Mouse (Mus musculus) liver, postnatal 0 days (tissue): ENCODE measurements around the gene Smyd3.

Source experiments
- CTCF ChIP-seq: sonication (generic); IDR thresholded peaks from 2 replicates; pipeline ENCODE4 v1.5.1; 2016; ENCODE audit warnings: antibody characterized with exemption, low read depth
- EP300 ChIP-seq: IDR thresholded peaks from 2 replicates; pipeline ENCODE4 v1.6.1; 2016; ENCODE audit warnings: antibody characterized with exemption, low read depth, mild to moderate bottlenecking

GRCm38 (mm10) chr1:179552751-179553150 is 34.9 kb upstream of the Smyd3 start:
- TF ChIP-seq CTCF: no peak
- no peak for TF ChIP-seq EP300
